Mouse (Mus musculus) neural tube, embryonic 11.5 days (tissue): ENCODE data around the gene Mrps26. TPM values are rescaled to one million over a fixed set of nuclear protein-coding genes. Genes with fewer than 3 reads are reported as not detected.

Experiments used
- ATAC-seq: fragments of 200-750 bp; cut with Nextera tagmentation; 2 replicates; pipeline ENCODE4 v1.8.0; 2017; ENCODE audit warnings: moderate number of reproducible peaks, mild to moderate bottlenecking, moderate TSS enrichment, moderate library complexity; ENCODE audit not compliant: insufficient read depth, low FRiP score, low TSS enrichment
- DNase-seq: peaks from one replicate; pipeline ENCODE4 v3.0.0-alpha.2; 2015; ENCODE audit warnings: low spot score
- H3K27ac ChIP-seq: fragments of 300-500 bp; sonication (generic); 2 replicates; pipeline ENCODE4 v1.5.1; 2014; ENCODE audit warnings: low read depth, mild to moderate bottlenecking, low read length
- H3K27me3 ChIP-seq: fragments of 300-500 bp; sonication (generic); 2 replicates; pipeline ENCODE4 v1.6.1; 2014; ENCODE audit warnings: mild to moderate bottlenecking, low read length, mixed read lengths; ENCODE audit not compliant: control insufficient read depth, insufficient read depth
- H3K36me3 ChIP-seq: fragments of 300-500 bp; sonication (generic); 2 replicates; pipeline ENCODE4 v1.6.1; 2014; ENCODE audit warnings: mild to moderate bottlenecking, low read length, moderate library complexity, mixed read lengths; ENCODE audit not compliant: control insufficient read depth, insufficient read depth
- H3K4me1 ChIP-seq: fragments of 300-500 bp; sonication (generic); 2 replicates; pipeline ENCODE4 v1.6.1; 2014; ENCODE audit warnings: low read length, mixed read lengths; ENCODE audit not compliant: control insufficient read depth, insufficient read depth
- H3K4me2 ChIP-seq: fragments of 300-500 bp; sonication (generic); 2 replicates; pipeline ENCODE4 v1.6.1; 2014; ENCODE audit warnings: low read depth, mild to moderate bottlenecking, moderate library complexity
- H3K4me3 ChIP-seq: fragments of 300-500 bp; sonication (generic); 2 replicates; pipeline ENCODE4 v1.5.1; 2014; ENCODE audit warnings: low read depth, low read length
- H3K9ac ChIP-seq: fragments of 300-500 bp; sonication (generic); 2 replicates; pipeline ENCODE4 v1.6.1; 2014; ENCODE audit warnings: mild to moderate bottlenecking, low read length
- H3K9me3 ChIP-seq: fragments of 300-500 bp; sonication (generic); 2 replicates; pipeline ENCODE4 v1.6.1; 2016; ENCODE audit warnings: low read length; ENCODE audit not compliant: control insufficient read depth
- WGBS: fragments of 180-500 bp; shearing (Covaris S2); extraction: QIAGEN DNeasy Blood & Tissue Kit; methylation state at CpG from one replicate; pipeline ENCODE4 v1.1.7; 2014; 5-methylcytosine and 5-hydroxymethylcytosine counted together
- microRNA-seq: library from miRNA; unstranded; fragments of <30 nt; microRNA quantifications from one replicate; pipeline ENCODE4, GENCODE M21; 2016
- polyA plus RNA-seq: library from polyadenylated mRNA; unstranded; fragments of >200 nt; fragmentation: Nextera tagmentation; extraction: Ambion mirVana; gene quantifications from 2 replicates; pipeline ENCODE4 v1.2.1, GENCODE M21; 2014

Mrps26 gene
- polyA plus RNA-seq, 1 experiment from 2014 or later = 85.8 TPM

GRCm38 (mm10) chr2:130591016-130591415, 27.5 kb downstream of the Mrps26 start:
- Histone ChIP-seq H3K36me3 (peaks cover 3% of the 10 kb centered on the region), H3K4me3 (no peak overlapping the region), H3K27ac (no peak overlapping the region), H3K4me1 (no peaks in the 10 kb centered on the region), H3K9me3 (no peaks in the 10 kb centered on the region), H3K9ac (no peak overlapping the region), H3K27me3 (no peaks in the 10 kb centered on the region), H3K4me2 (no peak overlapping the region)
- ATAC-seq (no peak), DNase-seq (no peak)
- WGBS = 96% methylated on average over 2 of the region's 2 CpGs

DNA sequence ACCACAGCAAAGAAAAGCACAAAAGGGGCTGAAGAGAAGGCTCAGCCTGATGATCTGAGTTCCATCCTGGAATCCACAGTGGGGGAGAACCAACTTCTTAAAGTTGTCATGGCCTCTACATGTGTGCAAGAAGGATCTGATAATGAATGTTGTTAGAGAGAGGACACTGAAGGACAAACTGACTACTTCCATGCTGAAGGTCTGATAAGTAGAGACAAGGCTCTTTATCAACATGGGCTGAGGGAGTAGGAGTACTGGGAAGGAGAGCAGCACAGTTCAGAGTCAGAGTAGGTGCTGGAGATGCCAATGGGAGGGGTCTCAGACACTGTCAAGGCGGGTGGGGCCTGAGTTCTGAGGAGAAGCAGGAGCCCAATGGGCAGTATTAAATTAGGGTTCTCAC, 32.1 kb downstream of the Mrps26 start:
- Histone ChIP-seq H3K27ac (no peak overlapping the region), H3K9me3 (no peaks in the 10 kb centered on the region), H3K9ac (no peak overlapping the region), H3K36me3 (peaks cover 8% of the 10 kb centered on the region), H3K27me3 (no peaks in the 10 kb centered on the region), H3K4me1 (no peaks in the 10 kb centered on the region), H3K4me3 (no peak overlapping the region), H3K4me2 (no peak overlapping the region)
- 83% methylated on average over 1 of the region's 1 CpGs for WGBS
- ATAC-seq (no peak), DNase-seq (no peak)

DNA sequence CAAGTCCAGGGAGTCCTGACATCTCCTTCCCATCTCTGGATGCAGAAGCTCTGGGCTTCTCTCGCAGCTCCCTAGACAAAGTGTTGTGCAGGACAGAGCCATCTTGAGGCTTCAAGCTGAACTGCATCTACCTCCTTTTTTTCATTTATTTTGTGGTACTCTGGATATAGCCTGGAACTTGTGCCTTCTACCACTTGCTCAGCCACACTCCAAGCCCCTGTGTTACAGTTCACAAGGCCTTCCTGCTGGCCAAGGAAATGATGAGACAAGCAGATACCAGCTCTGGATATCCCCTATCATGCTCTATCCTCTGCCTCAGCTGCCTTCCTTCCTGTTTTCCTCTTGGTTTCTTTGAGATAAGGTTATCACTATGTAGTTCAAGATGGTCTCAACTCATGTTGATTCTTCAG, 34.1 kb downstream of the Mrps26 start:
- H3K4me3 ChIP-seq = no peak overlapping the region
- no peaks in the 10 kb centered on the region for H3K9me3 ChIP-seq
- H3K27ac ChIP-seq = no peak overlapping the region
- ATAC-seq (no peak), DNase-seq (no peak)
- no peaks in the 10 kb centered on the region for H3K4me1 ChIP-seq
- no peaks in the 10 kb centered on the region for H3K27me3 ChIP-seq
- 20% methylated on average over 1 of the region's 1 CpGs for WGBS
- H3K4me2 ChIP-seq = no peak overlapping the region
- H3K9ac ChIP-seq = no peak overlapping the region
- H3K36me3 ChIP-seq = peaks cover 8% of the 10 kb centered on the region

DNA sequence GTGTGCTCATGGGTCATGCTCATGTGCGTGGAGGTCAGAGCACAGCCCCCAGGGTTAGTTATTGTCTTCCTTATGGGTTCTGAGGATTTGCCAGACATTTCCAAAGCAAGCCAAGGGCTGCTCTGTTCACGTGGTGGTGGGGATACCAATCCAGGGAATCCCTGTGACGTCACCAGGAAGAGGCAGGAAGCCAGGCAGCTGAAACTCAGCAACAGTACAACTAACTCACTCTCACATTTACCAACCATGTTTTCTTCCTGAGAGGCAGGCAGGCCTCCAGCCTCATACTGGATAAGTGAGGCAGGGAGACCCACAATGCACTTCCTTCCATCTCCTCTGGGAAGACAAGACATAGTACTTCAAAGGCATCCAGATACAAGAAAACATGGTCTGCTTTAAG, 34.9 kb downstream of the Mrps26 start:
- ATAC-seq (no peak), DNase-seq (no peak)
- WGBS = 86% methylated on average over 3 of the region's 3 CpGs
- no peaks in the 10 kb centered on the region for H3K4me1 ChIP-seq
- H3K27ac ChIP-seq = no peak overlapping the region
- no peaks in the 10 kb centered on the region for H3K27me3 ChIP-seq
- no peak overlapping the region for H3K9ac ChIP-seq
- no peak overlapping the region for H3K4me3 ChIP-seq
- H3K9me3 ChIP-seq = no peaks in the 10 kb centered on the region
- no peak overlapping the region for H3K4me2 ChIP-seq
- H3K36me3 ChIP-seq = peaks cover 8% of the 10 kb centered on the region

- H3K27ac ChIP-seq = no peak overlapping the region
- H3K36me3 ChIP-seq = peaks cover 8% of the 10 kb centered on the region
- ATAC-seq (no peak), DNase-seq (no peak)
- no peak overlapping the region for H3K4me2 ChIP-seq
- H3K9me3 ChIP-seq = no peaks in the 10 kb centered on the region
- WGBS = 90% methylated on average over 4 of the region's 4 CpGs
- H3K4me3 ChIP-seq = no peak overlapping the region
- H3K27me3 ChIP-seq = no peaks in the 10 kb centered on the region
- no peaks in the 10 kb centered on the region for H3K4me1 ChIP-seq
- no peak overlapping the region for H3K9ac ChIP-seq
Observed at GRCm38 (mm10) chr2:130602195-130602594, 38.7 kb downstream of the Mrps26 start.

- DNase-seq = no peak
- no peak overlapping the region for H3K4me3 ChIP-seq
- H3K27me3 ChIP-seq = no peaks in the 10 kb centered on the region
- ATAC-seq = no peak
- no peaks in the 10 kb centered on the region for H3K9me3 ChIP-seq
- H3K9ac ChIP-seq = no peak overlapping the region
- WGBS = 72% methylated on average over 3 of the region's 3 CpGs
- no peak overlapping the region for H3K27ac ChIP-seq
- H3K4me1 ChIP-seq = no peaks in the 10 kb centered on the region
- H3K4me2 ChIP-seq = no peak overlapping the region
- peaks cover 8% of the 10 kb centered on the region for H3K36me3 ChIP-seq
Observed at GRCm38 (mm10) chr2:130613091-130613490, 49.5 kb downstream of the Mrps26 start.

Small RNA genes lying within 50 kb of the gene (microRNA-seq; reads per million reads assigned to microRNA genes)
- gene Gm23876 = not detected

Other genes starting within 250 kb of the Mrps26 start
- 32.3 and 32.6 TPM in 2 replicates for gene Cpxm1, start 166.2 kb upstream of the Mrps26 start, polyA plus RNA-seq
- gene Gm28372, start 158.5 kb upstream of the Mrps26 start, polyA plus RNA-seq = 0.16 TPM in 1 of 2 replicates, not detected in the other
- not detected in 2 replicates for gene 1700020A23Rik, start 158.5 kb upstream of the Mrps26 start, polyA plus RNA-seq
- gene Tmem239, start 157.3 kb upstream of the Mrps26 start, polyA plus RNA-seq = 0.17 TPM in 1 of 2 replicates, not detected in the other
- gene Vps16, start 139.4 kb upstream of the Mrps26 start, polyA plus RNA-seq = 77.7 and 85.7 TPM in 2 replicates
- gene Pced1a, start 139.0 kb upstream of the Mrps26 start, polyA plus RNA-seq = 7.7 and 9.0 TPM in 2 replicates
- 103 and 105 TPM in 2 replicates for gene Ptpra, start 113.5 kb upstream of the Mrps26 start, polyA plus RNA-seq
- 0.48 TPM in 1 of 2 replicates, not detected in the other for gene Oxt, start 12.4 kb downstream of the Mrps26 start, polyA plus RNA-seq
- not detected in 2 replicates for gene Avp, start 18.8 kb downstream of the Mrps26 start, polyA plus RNA-seq
- 20.4 and 21.8 TPM in 2 replicates for gene Fastkd5, start 66.3 kb downstream of the Mrps26 start, polyA plus RNA-seq
- gene Ubox5, start 66.3 kb downstream of the Mrps26 start, polyA plus RNA-seq = 19.1 and 21.6 TPM in 2 replicates
- gene Lzts3, start 79.1 kb downstream of the Mrps26 start, polyA plus RNA-seq = 0.84 and 1.1 TPM in 2 replicates
- gene Ddrgk1, start 100.9 kb downstream of the Mrps26 start, polyA plus RNA-seq = 44.5 and 44.8 TPM in 2 replicates
- gene Itpa, start 103.9 kb downstream of the Mrps26 start, polyA plus RNA-seq = 143 and 144 TPM in 2 replicates
- 0.32 and 0.52 TPM in 2 replicates for gene Slc4a11, start 133.8 kb downstream of the Mrps26 start, polyA plus RNA-seq